Mouse (Mus musculus): ENCODE measurements around the gene Mcidas. TPM values are rescaled to one million over a fixed set of nuclear protein-coding genes. Genes with fewer than 3 reads are reported as not detected.

Gene Mcidas
- polyA plus RNA-seq, 1 experiment, result not detected

DNA sequence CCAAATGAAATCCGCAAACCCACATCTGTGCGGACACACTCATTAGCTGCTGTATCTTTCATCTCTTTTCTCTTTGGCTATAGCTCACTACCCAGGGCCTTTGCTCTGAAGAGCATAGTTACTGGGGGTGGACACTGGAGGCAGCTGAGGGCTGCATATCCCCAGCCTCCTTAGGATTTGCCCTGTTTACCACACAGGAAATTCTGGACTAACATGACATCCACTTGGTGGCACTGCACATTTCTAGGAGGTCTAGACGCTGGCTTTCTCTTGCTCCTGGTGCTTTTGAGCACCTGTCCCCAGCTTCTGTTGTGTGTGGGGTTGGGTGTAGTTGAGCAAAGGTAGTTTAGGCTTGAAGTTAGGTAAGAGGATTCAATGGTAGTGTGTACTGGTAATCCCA is 54.0 kb downstream of the Mcidas start:
- Histone ChIP-seq H3K4me3 (ENCODE audit: insufficient read depth, low read length) (no peak overlapping the region), H3K27ac (ENCODE audit: insufficient read depth, low read length) (no peak overlapping the region), H3K4me1 (ENCODE audit: control insufficient read depth, insufficient read depth, low read length) (peaks cover 14% of the 10 kb centered on the region)
- no peak for TF ChIP-seq CTCF (IDR thresholded peaks at IDR 0.05; ENCODE audit: borderline replicate concordance, insufficient read depth, low read length)
- no peak for TF ChIP-seq POLR2A (IDR thresholded peaks at IDR 0.05; ENCODE audit: low read depth, low read length)

Other genes with a start within 250 kb of the Mcidas start
- gene Plpp1, start 193.1 kb upstream of the Mcidas start, polyA plus RNA-seq (2011; ENCODE audit: insufficient read length, low read depth, missing spikeins), result 175 and 205 TPM in 2 replicates
- gene Mtrex, start 66.4 kb upstream of the Mcidas start, polyA plus RNA-seq (2011; ENCODE audit: insufficient read length, low read depth, missing spikeins), result 54.5 and 58.5 TPM in 2 replicates
- 24.0 and 25.5 TPM in 2 replicates for gene Dhx29, start 66.4 kb upstream of the Mcidas start, polyA plus RNA-seq (2011; ENCODE audit: insufficient read length, low read depth, missing spikeins)
- gene Ccno, start 6.0 kb upstream of the Mcidas start, polyA plus RNA-seq (2011; ENCODE audit: insufficient read length, low read depth, missing spikeins), result 1.2 and 2.6 TPM in 2 replicates
- not detected in 2 replicates for gene Cdc20b, start 41.3 kb downstream of the Mcidas start, polyA plus RNA-seq (2011; ENCODE audit: insufficient read length, low read depth, missing spikeins)
- 313 and 341 TPM in 2 replicates for gene Gpx8, start 52.6 kb downstream of the Mcidas start, polyA plus RNA-seq (2011; ENCODE audit: insufficient read length, low read depth, missing spikeins)
- gene Gzma, start 107.1 kb downstream of the Mcidas start, polyA plus RNA-seq (2011; ENCODE audit: insufficient read length, low read depth, missing spikeins), result not detected in 2 replicates
- gene Esm1, start 215.8 kb downstream of the Mcidas start, polyA plus RNA-seq (2011; ENCODE audit: insufficient read length, low read depth, missing spikeins), result 1.1 and 2.5 TPM in 2 replicates
- not detected in 2 replicates for gene Gzmk, start 232.1 kb downstream of the Mcidas start, polyA plus RNA-seq (2011; ENCODE audit: insufficient read length, low read depth, missing spikeins)